Mouse (Mus musculus): ENCODE measurements around the gene 4921507P07Rik.
"Not testable (repeated sequence)": the region's sequence is repeated elsewhere in the genome, so short reads cannot be mapped to it uniquely, and the experiment has no call there.

The 4921507P07Rik gene

DNA sequence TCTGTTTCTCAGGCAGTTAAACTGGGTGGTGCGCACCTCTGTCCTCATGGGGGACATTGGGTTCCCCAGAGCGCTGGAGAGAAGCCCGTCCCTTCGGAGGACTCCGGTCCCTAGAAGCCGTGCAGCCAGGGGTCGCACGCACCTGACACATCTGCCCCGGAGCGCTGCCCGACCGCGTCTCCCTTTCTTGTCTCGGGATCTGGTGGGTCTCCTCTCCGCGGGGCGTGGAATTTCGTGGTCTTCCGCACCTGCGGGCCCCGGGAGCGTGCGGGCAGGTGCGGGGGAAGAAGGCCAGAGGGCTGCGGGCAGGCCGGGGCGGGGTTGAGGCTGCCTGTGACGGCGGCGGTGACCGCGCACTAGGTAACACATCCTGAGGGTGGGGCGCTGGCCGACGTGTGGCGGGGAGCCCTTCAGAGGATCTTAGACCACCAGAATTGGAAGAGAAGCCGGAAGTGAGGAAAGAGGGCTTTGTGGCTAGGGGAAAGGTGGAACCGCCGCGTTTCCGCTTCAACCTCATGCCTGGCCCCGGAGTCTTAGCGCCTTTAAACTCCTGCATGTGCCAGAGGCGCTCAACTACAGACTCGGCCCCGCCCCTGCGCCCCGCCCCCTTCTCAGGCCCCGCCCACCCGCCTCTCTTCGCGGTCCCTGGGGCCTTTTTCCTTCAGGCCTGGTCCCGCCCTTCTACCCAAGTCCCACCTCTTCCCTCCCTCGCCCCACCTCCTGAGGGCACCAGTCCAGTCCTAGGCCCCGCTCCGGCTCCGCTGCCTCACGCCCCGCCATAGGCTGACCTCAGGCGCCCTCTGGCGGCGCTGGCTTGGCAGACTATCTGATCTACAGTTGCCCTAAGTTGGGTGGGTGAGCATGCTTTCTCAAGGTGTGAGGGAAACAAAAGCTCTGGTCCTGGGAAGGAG lies at the start of gene 4921507P07Rik:
4921507P07Rik (minus strand) TSS at position 332 of the 911 bp plus-strand sequence.
- peak; percentile 96 for DNase-seq

DNA sequence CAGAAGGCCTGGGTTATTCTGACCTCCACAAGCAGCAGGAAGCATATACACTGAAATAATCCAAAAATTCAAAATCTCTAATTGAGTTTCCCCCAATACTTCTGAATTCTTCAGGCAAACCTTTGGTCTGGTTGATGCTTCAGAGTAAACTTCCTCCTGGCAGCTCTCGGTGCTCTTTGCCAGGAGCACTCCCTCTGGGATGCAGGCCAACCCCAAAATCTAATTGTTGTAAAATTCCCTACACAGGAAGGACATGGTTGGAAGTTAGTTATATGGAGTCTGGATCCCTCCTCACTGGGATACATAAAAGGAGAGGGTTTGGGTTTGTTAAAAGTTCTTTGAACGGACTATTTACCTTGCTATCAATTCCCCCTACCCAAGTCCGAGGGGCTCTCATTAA lies 48.3 kb upstream of the 4921507P07Rik start:
- DNase-seq: peak; percentile 55

- no peak for DNase-seq
Observed at GRCm38 (mm10) chr6:50641898-50642297, 45.5 kb upstream of the 4921507P07Rik start.

- no peak for DNase-seq
Observed at GRCm38 (mm10) chr6:50640377-50640776, 43.9 kb upstream of the 4921507P07Rik start.

- DNase-seq: no peak
Observed at GRCm38 (mm10) chr6:50639656-50640055, 43.2 kb upstream of the 4921507P07Rik start.

GRCm38 (mm10) chr6:50626170-50626569 lies 29.7 kb upstream of the 4921507P07Rik start:
- not testable (repeated sequence) for DNase-seq

GRCm38 (mm10) chr6:50618273-50618672 lies 21.8 kb upstream of the 4921507P07Rik start:
- DNase-seq: not testable (repeated sequence)

- no peak for DNase-seq
Observed at GRCm38 (mm10) chr6:50601620-50602019, 5.2 kb upstream of the 4921507P07Rik start.

GRCm38 (mm10) chr6:50598560-50598959 lies 2.1 kb upstream of the 4921507P07Rik start:
- peak; percentile 52 for DNase-seq

- no peak for DNase-seq
Observed at GRCm38 (mm10) chr6:50594372-50594771, 2.1 kb downstream of the 4921507P07Rik start.

GRCm38 (mm10) chr6:50593334-50593845 lies 3.0 kb downstream of the 4921507P07Rik start:
- DNase-seq: no peak

DNA sequence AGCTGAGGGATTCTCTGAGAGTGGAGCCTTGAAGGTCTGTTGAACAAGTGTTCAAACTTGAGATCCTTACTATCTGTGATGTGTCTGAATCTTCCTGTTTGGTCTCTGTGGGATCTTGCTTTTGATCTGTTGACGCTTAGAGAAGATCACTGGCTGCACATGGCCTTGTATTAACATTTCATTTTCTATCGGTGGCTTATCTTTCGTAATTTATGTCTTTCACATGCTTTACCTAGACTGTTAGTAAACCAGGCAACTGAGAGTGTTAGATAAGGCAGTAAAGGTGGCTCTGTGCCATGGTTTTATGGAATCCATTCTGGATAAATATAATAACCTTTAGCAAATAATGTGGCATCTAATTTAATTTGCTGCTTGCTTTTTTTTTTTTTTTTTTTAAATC lies 6.2 kb downstream of the 4921507P07Rik start:
- DNase-seq: no peak

- DNase-seq: peak; percentile 67
Observed at GRCm38 (mm10) chr6:50588251-50588650, 8.2 kb downstream of the 4921507P07Rik start.

GRCm38 (mm10) chr6:50587412-50587811 lies 9.0 kb downstream of the 4921507P07Rik start:
- DNase-seq: no peak

DNA sequence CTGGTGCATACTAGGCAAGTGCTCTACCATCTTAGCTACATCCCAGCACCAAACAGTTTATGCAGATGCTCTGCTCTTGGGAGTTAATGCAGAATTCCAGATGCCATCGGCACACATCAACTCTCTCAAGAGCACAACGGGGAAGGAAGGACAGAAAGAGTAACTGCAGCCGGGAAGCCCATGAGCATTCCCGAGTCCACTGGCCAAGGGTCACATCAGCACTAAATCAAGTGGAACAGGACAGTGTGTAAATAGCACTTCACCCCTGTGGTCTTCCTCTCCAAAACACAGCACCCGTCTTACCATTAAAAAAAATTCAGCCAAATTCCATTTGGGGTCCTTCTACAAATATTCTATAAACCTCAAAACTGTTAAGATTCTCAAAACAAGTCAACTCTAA lies 10.1 kb downstream of the 4921507P07Rik start:
- no peak for DNase-seq

DNA sequence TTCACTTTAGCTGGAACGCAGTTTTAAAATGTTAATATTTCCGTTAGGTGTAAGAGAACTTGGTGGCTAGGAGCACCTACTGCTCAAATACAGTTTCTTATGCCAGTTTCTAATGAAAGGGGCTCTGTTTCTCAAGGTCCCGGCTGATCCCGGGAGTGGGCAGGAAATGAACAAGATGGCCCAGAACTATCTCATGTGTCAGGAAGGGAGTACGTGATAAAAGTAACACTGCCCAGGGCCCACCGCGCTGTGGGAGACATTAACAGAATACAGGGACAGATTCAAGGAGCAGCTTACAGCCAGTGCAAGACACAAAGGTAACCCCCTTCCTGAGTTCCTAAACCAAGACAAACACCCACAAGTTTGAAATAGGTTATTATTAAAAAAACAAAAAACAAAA lies 10.7 kb downstream of the 4921507P07Rik start:
- no peak for DNase-seq

GRCm38 (mm10) chr6:50571661-50572060 lies 24.8 kb downstream of the 4921507P07Rik start:
- no peak for DNase-seq

DNA sequence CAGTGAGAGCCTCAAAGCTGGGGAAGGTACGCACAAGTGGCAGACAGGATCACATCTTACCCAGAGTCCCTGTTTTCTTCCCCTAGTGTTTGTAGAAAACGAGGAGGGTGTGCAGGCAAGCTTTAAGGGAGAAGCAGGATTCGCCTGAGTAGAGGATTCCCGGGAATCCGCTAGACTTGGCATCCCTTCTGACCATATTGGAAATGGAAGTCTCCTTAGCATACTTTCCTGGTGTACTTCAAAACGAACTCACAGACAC lies 29.5 kb downstream of the 4921507P07Rik start:
- DNase-seq: no peak

- DNase-seq: peak; percentile 100
Observed at GRCm38 (mm10) chr6:50566141-50566996, 30.1 kb downstream of the 4921507P07Rik start, which contains the start of gene Cycs. TSS of gene Cycs (minus strand) at chr6:50566538.

DNA sequence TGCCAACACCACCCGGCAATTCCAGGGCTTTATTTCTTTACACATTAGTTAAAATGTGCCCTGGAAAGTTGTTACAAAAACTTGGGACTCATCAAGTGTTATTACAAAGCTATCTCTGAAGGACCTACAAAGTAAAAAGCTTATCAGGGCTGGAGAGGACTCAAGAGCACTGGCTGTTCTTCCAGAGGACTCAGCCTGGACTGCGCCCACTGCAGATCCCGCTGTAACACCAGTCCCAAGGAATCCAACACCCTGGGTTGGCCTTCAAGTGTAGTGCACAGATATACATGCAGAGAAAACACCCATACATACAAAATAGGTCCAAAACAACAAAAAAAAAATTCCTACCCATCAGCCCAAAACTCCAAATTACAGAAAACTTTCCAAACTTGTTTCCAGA lies 32.8 kb downstream of the 4921507P07Rik start:
- no peak for DNase-seq

DNA sequence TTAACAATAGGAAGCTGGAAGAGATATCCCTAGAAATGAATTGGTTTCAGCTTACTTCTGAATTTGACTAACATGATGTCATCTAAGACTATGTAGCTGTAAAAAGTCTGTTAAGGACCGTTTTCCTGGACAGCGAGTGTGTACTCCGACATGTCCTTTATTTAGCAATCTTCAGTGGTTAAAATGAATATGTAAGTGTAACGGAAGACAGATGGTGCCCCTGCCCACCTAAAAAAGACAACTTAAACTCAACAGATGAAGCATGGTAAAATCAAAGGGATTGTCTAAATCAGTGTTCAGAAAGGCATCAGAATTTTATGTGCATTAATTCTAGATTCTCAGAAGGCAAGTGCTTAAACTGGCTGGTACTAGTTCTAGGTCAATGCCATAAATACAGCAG lies 34.0 kb downstream of the 4921507P07Rik start:
- DNase-seq: no peak

DNA sequence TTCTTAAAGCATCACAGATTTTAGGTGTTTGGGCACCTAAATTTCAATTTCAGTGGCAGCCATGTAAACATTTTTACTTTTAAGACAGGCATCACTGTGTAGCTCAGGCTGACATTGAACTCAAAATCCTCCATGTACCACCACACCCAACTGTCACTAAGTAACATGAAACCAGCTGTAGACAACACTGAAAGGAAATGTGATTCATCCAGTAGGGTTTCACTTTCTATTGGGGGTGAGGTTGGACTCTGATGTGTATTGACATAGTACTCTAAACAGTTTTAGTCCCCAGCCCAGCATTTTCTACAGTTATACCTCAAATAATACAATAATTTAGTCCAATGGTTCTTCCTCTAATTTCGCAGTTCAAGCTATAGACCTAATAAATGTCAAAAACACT lies 35.7 kb downstream of the 4921507P07Rik start:
- no peak for DNase-seq

- DNase-seq: no peak
Observed at GRCm38 (mm10) chr6:50558877-50559276, 37.6 kb downstream of the 4921507P07Rik start.

DNA sequence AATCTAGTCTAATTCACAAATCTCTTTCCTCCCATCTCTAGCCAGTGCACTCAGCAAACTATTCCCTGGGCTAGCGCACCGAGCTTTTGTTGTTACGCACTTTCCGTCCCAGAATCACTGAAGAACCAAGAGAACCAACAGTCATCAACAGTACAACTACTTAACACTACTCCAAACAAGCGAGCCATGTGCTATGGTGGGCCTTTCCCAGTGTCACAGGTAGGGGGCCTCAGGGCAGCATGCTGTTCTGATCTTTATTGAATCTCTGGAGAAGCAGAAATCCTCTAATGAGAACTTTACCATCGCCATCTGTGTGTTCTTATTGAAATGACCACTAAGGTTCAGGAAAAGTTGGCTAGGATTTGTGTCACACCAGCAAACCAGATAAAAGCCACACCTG lies 38.9 kb downstream of the 4921507P07Rik start:
- DNase-seq: no peak

Measured in kidney, postnatal 14 days (tissue).